Mouse (Mus musculus) C2C12 (cell line): Measurements from ENCODE around the gene Btbd1.

ENCODE experiments used
- CEBPB ChIP-seq: IDR thresholded peaks from one replicate; pipeline ENCODE4 v1.6.1; 2011; ENCODE audit warnings: low read depth, mild to moderate bottlenecking, control low read depth, moderate library complexity
- CTCF ChIP-seq: IDR thresholded peaks from one replicate; pipeline ENCODE4 v1.5.1; 2011; ENCODE audit not compliant: control insufficient read depth, insufficient read depth, insufficient read length
- FOSL1 ChIP-seq: IDR thresholded peaks from one replicate; pipeline ENCODE4 v1.8.0; 2011; ENCODE audit warnings: mild to moderate bottlenecking, low read length; ENCODE audit not compliant: poor library complexity, insufficient read depth, severe bottlenecking
- MAX ChIP-seq: IDR thresholded peaks from one replicate; pipeline ENCODE4 v1.6.1; 2011; ENCODE audit warnings: mild to moderate bottlenecking, control low read depth
- USF1 ChIP-seq: IDR thresholded peaks from one replicate; pipeline ENCODE4 v1.6.1; 2011; ENCODE audit warnings: low read depth, mild to moderate bottlenecking, control low read depth, moderate library complexity

DNA sequence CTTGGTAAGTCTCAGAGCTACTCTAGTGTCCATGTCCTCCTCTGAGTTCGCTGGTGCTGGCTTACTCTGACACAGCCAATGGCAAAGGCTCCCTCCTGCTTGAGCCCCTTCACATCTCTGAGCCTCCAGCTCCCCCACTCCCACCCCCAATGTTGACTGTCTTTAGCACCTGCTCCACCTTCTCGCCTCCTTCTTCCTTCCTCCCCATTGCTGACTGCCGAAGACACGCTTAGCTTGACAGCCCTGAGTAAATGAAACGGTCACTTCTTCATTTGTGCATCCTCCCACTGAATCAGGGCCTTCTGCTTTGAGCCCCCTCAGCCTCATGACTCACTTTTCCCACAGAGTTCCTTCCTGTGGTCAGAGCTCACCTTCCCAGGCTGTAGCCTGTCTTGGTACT is 31.8 kb upstream of the Btbd1 start:
- TF ChIP-seq USF1 (no peak), MAX (no peak), CTCF (no peak), CEBPB (no peak), FOSL1 (no peak)
